ENCODE assay signal across 19 mouse cellular contexts in the genomic region with DNA sequence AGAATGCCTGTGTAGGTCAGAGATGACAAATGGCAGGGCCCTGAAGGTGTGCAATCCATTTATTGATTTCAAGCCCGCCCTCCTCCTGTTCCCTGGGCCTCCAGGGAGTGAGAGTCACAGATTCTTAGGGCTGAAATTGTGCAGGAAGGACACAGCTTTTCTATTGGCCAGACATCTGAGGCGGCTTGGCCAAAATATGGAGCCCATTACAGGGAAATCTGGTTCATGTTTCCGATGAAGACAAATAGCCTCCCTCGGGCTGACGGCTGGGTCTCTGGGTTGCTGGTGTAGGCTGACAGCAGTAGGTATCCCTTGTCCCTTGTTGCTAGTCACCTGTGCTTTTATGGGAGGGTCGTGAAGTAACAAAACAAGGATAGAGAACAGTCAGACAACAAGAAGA.
DNase-seq lines count a peak whose midpoint lies in the region; ATAC-seq lines count a peak whose summit lies in the region.
"Had no signal": no experiment of that assay in that cellular context is flagged by ENCODE, and none has a peak within 500 bp of the region (broad histone marks: within the 10 kb centered on the region; RNA-seq: fewer than 3 reads in every experiment).

No protein-coding gene starts in this region.

- no peaks in the 10 kb centered on the region for H3K9me3 ChIP-seq in hindbrain, embryonic 11.5 days (ENCODE audit: control insufficient read depth, low read length)
- H3K9me3 ChIP-seq in hindbrain, embryonic 10.5 days: no peaks in the 10 kb centered on the region
- no peaks in the 10 kb centered on the region for H3K9me3 ChIP-seq in embryonic facial prominence, embryonic 11.5 days (replicated peaks; ENCODE audit: control insufficient read depth, low read length)
- no peaks in the 10 kb centered on the region for H3K9me3 ChIP-seq in limb, embryonic 10.5 days (replicated peaks)
- H3K9me3 ChIP-seq: forebrain, embryonic 15.5 days; heart, embryonic 12.5 days; hindbrain, embryonic 12.5 days had no signal

- peak; percentile 8 for DNase-seq in hindbrain, embryonic 11.5 days (ENCODE audit: low spot score)
- no peak for DNase-seq in hindbrain, embryonic 10.5 days (ENCODE audit: low spot score)
- peak; percentile 75 for DNase-seq in embryonic facial prominence, embryonic 11.5 days (ENCODE audit: low spot score)
- DNase-seq in limb, embryonic 10.5 days (ENCODE audit: low spot score): peak; percentile 66
- DNase-seq in Muller cell, postnatal 12 days (ENCODE audit: inconsistent ontology term): no peak
- DNase-seq in thymus, postnatal 14 days: no peak
- DNase-seq in lung, postnatal 36 days: no peak
- DNase-seq: adrenal gland, adult 2 months; adrenal gland, postnatal 25 days; cerebellum, adult 18-20 months; cerebellum, adult 9-11 months; cerebellum, postnatal 36 days; gastrocnemius, postnatal 10 days had no signal

- H3K4me3 ChIP-seq in hindbrain, embryonic 11.5 days (ENCODE audit: low read depth, low read length): no peak overlapping the region
- H3K4me3 ChIP-seq in hindbrain, embryonic 10.5 days: no peak overlapping the region
- no peak overlapping the region for H3K4me3 ChIP-seq in embryonic facial prominence, embryonic 11.5 days (ENCODE audit: low read depth, low read length)
- no peak overlapping the region for H3K4me3 ChIP-seq in limb, embryonic 10.5 days
- H3K4me3 ChIP-seq: forebrain, embryonic 15.5 days; heart, embryonic 12.5 days; hindbrain, embryonic 12.5 days had no signal

- no peak overlapping the region for H3K27ac ChIP-seq in hindbrain, embryonic 11.5 days (ENCODE audit: low read depth, low read length)
- H3K27ac ChIP-seq in hindbrain, embryonic 10.5 days: no peak overlapping the region
- no peak overlapping the region for H3K27ac ChIP-seq in embryonic facial prominence, embryonic 11.5 days (replicated peaks; ENCODE audit: low read depth, low read length)
- peak overlapping the region; percentile 66; the same call in 1 of the 2 replicates for H3K27ac ChIP-seq in limb, embryonic 10.5 days
- H3K27ac ChIP-seq: forebrain, embryonic 15.5 days; hindbrain, embryonic 12.5 days had no signal

- WGBS in hindbrain, embryonic 11.5 days: 77% methylated on average over 6 of the region's 6 CpGs
- WGBS in hindbrain, embryonic 10.5 days: 82% methylated on average over 6 of the region's 6 CpGs
- 38% methylated on average over 6 of the region's 6 CpGs for WGBS in embryonic facial prominence, embryonic 11.5 days
- 31% methylated on average over 6 of the region's 6 CpGs for WGBS in limb, embryonic 10.5 days

- H3K27me3 ChIP-seq in hindbrain, embryonic 11.5 days (ENCODE audit: control insufficient read depth, insufficient read depth, low read length): no peaks in the 10 kb centered on the region
- H3K27me3 ChIP-seq in hindbrain, embryonic 10.5 days (ENCODE audit: insufficient read depth, poor library complexity, severe bottlenecking): no peaks in the 10 kb centered on the region; the same call in 1 of the 2 replicates
- no peaks in the 10 kb centered on the region for H3K27me3 ChIP-seq in embryonic facial prominence, embryonic 11.5 days (ENCODE audit: control insufficient read depth, insufficient read depth, low read length)
- no peaks in the 10 kb centered on the region for H3K27me3 ChIP-seq in limb, embryonic 10.5 days (ENCODE audit: low read depth, poor library complexity, severe bottlenecking)
- H3K27me3 ChIP-seq: forebrain, embryonic 15.5 days; heart, embryonic 12.5 days; hindbrain, embryonic 12.5 days had no signal

- no peak for ATAC-seq in hindbrain, embryonic 11.5 days (ENCODE audit: low FRiP score)
- no peak for ATAC-seq in embryonic facial prominence, embryonic 11.5 days (replicated peaks; ENCODE audit: insufficient number of reproducible peaks, low FRiP score, low TSS enrichment, low read depth)
- ATAC-seq: activated CD4-positive, CD25-positive, alpha-beta regulatory T cell, adult 4 months; forebrain, embryonic 15.5 days; hindbrain, embryonic 16.5 days; Patski had no signal

- H3K4me1 ChIP-seq in hindbrain, embryonic 11.5 days (replicated peaks; ENCODE audit: control insufficient read depth, insufficient read depth, low read length): no peaks in the 10 kb centered on the region
- no peaks in the 10 kb centered on the region for H3K4me1 ChIP-seq in hindbrain, embryonic 10.5 days (replicated peaks)
- no peaks in the 10 kb centered on the region for H3K4me1 ChIP-seq in embryonic facial prominence, embryonic 11.5 days (ENCODE audit: control insufficient read depth, insufficient read depth, low read length)
- H3K4me1 ChIP-seq in limb, embryonic 10.5 days: peaks cover 27% of the 10 kb centered on the region
- H3K4me1 ChIP-seq: forebrain, embryonic 15.5 days; heart, embryonic 12.5 days; hindbrain, embryonic 12.5 days had no signal

- H3K9ac ChIP-seq in hindbrain, embryonic 11.5 days (ENCODE audit: low read depth, low read length): no peak overlapping the region
- no peak overlapping the region for H3K9ac ChIP-seq in embryonic facial prominence, embryonic 11.5 days (replicated peaks; ENCODE audit: low read length)
- H3K9ac ChIP-seq: forebrain, embryonic 15.5 days; heart, embryonic 12.5 days; hindbrain, embryonic 12.5 days had no signal

- no peaks in the 10 kb centered on the region for H3K36me3 ChIP-seq in hindbrain, embryonic 11.5 days (ENCODE audit: control insufficient read depth, insufficient read depth, low read length)
- H3K36me3 ChIP-seq in hindbrain, embryonic 10.5 days: no peaks in the 10 kb centered on the region
- no peaks in the 10 kb centered on the region for H3K36me3 ChIP-seq in embryonic facial prominence, embryonic 11.5 days (replicated peaks; ENCODE audit: control insufficient read depth, insufficient read depth, low read depth, low read length)
- H3K36me3 ChIP-seq in limb, embryonic 10.5 days: no peaks in the 10 kb centered on the region
- H3K36me3 ChIP-seq: forebrain, embryonic 15.5 days; heart, embryonic 12.5 days; hindbrain, embryonic 12.5 days had no signal

- H3K4me2 ChIP-seq in hindbrain, embryonic 11.5 days (replicated peaks; ENCODE audit: low read depth, low read length): no peak overlapping the region
- no peak overlapping the region for H3K4me2 ChIP-seq in embryonic facial prominence, embryonic 11.5 days (ENCODE audit: low read depth, low read length)
- H3K4me2 ChIP-seq: forebrain, embryonic 15.5 days; heart, embryonic 12.5 days; hindbrain, embryonic 12.5 days had no signal

Comparison
In these comparisons a context has a peak if more than half of its experiments do, and no peak if none do; other contexts are left out.
1. DNase-seq: peak in hindbrain, embryonic 11.5 days (single experiment), embryonic facial prominence, embryonic 11.5 days (single experiment) and limb, embryonic 10.5 days (single experiment); none in hindbrain, embryonic 10.5 days (single experiment), Muller cell, postnatal 12 days (single experiment), thymus, postnatal 14 days (single experiment) and lung, postnatal 36 days (single experiment).